Mouse (Mus musculus) gastrocnemius, adult 18-20 months (tissue): ENCODE results near the gene Astn2. TPM values are rescaled to one million over a fixed set of nuclear protein-coding genes. Genes with fewer than 3 reads are reported as not detected.

ENCODE experiments used
- DNase-seq: peaks from one replicate; pipeline ENCODE4 v3.0.0; 2021; ENCODE audit warnings: low spot score
- total RNA-seq, 2 experiments: library from RNA; stranded (reverse); gene quantifications; 2 replicates each; pipeline ENCODE4 v1.2.3; 2021

Gene Astn2
- total RNA-seq, 2 experiments from 2014 or later = 0.78 to 1.1 TPM

- no peak for DNase-seq
Measured at GRCm38 (mm10) chr4:65976251-65976650, 428.2 kb downstream of the Astn2 start.

GRCm38 (mm10) chr4:65972395-65972794 lies 432.0 kb downstream of the Astn2 start:
- DNase-seq = no peak

- no peak for DNase-seq
Measured at GRCm38 (mm10) chr4:65969318-65969717, 435.1 kb downstream of the Astn2 start.

- no peak for DNase-seq
Measured at GRCm38 (mm10) chr4:65964604-65965003, 439.8 kb downstream of the Astn2 start.

- no peak for DNase-seq
Measured at GRCm38 (mm10) chr4:65959188-65959759, 445.1 kb downstream of the Astn2 start.

- DNase-seq = no peak
Measured at GRCm38 (mm10) chr4:65958369-65959187, 445.8 kb downstream of the Astn2 start.

GRCm38 (mm10) chr4:65951918-65952317 lies 452.5 kb downstream of the Astn2 start:
- no peak for DNase-seq

- DNase-seq = no peak
Measured at GRCm38 (mm10) chr4:65947141-65947649, 457.2 kb downstream of the Astn2 start.

- no peak for DNase-seq
Measured at GRCm38 (mm10) chr4:65946021-65946420, 458.4 kb downstream of the Astn2 start.

GRCm38 (mm10) chr4:65930901-65931300 lies 473.5 kb downstream of the Astn2 start:
- no peak for DNase-seq

GRCm38 (mm10) chr4:65920294-65920693 lies 484.1 kb downstream of the Astn2 start:
- DNase-seq = no peak

- no peak for DNase-seq
Measured at GRCm38 (mm10) chr4:65916027-65917008, 488.1 kb downstream of the Astn2 start.

GRCm38 (mm10) chr4:65912247-65912942 lies 492.0 kb downstream of the Astn2 start:
- no peak for DNase-seq

GRCm38 (mm10) chr4:65907660-65908059 lies 496.8 kb downstream of the Astn2 start:
- no peak for DNase-seq

- DNase-seq = no peak
Measured at GRCm38 (mm10) chr4:65904963-65905362, 499.4 kb downstream of the Astn2 start.

GRCm38 (mm10) chr4:65896092-65897027 lies 508.1 kb downstream of the Astn2 start:
- DNase-seq = no peak

- DNase-seq = no peak
Measured at GRCm38 (mm10) chr4:65888332-65888993, 515.9 kb downstream of the Astn2 start.

- no peak for DNase-seq
Measured at GRCm38 (mm10) chr4:65886862-65887261, 517.5 kb downstream of the Astn2 start.

GRCm38 (mm10) chr4:65885921-65886320 lies 518.5 kb downstream of the Astn2 start:
- no peak for DNase-seq
